Mouse (Mus musculus) liver, embryonic 14.5 days (tissue): Measurements from ENCODE around the gene Amt.

Source experiments
- CTCF ChIP-seq: IDR thresholded peaks from 2 replicates; pipeline ENCODE4 v1.5.1; 2016; ENCODE audit warnings: antibody characterized with exemption, low read depth, control low read depth
- EP300 ChIP-seq: IDR thresholded peaks from 2 replicates; pipeline ENCODE4 v1.6.1; 2016; ENCODE audit warnings: antibody characterized with exemption, low read depth

DNA sequence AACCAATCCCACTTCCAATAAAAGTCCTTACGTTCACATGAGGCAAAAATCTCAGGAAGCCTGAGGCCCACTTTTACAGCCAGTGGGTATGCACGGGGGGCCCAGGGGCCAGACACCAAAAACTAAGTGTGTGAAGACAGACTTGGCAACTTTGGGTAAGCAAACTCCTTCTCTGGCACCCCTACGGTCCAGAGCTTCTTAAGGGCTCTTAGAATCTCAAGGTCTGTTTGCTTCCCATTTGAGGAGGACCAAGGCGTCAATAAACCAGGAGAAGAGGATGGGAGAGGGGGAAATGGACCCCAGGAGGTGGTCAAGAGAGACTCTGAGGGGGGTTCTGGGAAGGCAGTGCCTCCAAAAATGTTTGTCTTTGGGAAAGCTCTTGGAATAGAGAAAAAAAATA, 23.2 kb upstream of the Amt start:
- no peak for TF ChIP-seq CTCF
- no peak for TF ChIP-seq EP300
